Mouse (Mus musculus): Measurements from ENCODE around the gene Psenen. TPM values are rescaled to one million over a fixed set of nuclear protein-coding genes. Genes with fewer than 3 reads are reported as not detected.

Psenen gene
- total and polyA plus RNA-seq, 3 experiments: 123 to 190 (median 185) TPM

DNA sequence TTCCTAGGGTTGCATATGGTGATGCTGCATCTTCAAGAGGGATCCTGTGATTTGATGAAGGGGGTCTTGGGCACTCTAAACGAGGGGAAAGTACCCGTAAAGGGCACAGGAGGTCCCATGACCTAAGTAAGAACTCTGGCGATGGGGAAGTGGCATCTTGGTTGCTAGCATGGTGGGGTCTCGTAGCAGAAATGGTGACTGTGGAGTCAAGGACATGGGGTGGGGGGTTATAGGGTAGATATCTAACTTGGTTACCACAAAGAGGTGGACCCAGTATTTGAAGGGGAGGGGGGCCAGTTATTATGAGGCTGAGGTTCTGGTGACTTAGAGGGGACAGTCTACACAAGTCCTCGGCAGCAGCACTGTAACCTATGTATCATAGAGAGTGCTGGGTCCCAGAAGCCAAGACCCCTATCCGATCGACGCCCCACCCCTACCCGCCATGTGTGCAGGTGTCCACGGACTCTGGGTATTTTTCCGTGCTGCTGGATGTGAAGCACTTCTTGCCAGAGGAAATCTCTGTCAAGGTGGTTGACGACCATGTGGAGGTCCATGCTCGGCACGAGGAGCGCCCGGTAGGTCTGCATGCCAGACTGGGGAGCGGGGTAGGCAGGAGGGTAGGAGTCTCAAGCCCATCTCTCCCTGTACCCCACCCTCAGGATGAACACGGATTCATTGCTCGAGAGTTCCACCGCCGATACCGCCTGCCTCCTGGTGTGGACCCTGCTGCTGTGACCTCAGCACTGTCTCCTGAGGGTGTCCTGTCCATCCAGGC lies 9.4 kb downstream of the Psenen start:
- no peak for DNase-seq

GRCm38 (mm10) chr7:30553021-30553589 lies 10.3 kb downstream of the Psenen start:
- peak; percentile 87 for DNase-seq

GRCm38 (mm10) chr7:30552102-30553020 lies 11.1 kb downstream of the Psenen start, which contains the start of the genes Hspb6 and Proser3:
Hspb6 (plus strand) TSS chr7:30552178.
Proser3 (minus strand) TSS chr7:30552299.
- peak; percentile 98 for DNase-seq

GRCm38 (mm10) chr7:30551445-30552101 lies 11.9 kb downstream of the Psenen start:
- DNase-seq: no peak

GRCm38 (mm10) chr7:30550603-30551002 lies 12.8 kb downstream of the Psenen start:
- DNase-seq: no peak

DNA sequence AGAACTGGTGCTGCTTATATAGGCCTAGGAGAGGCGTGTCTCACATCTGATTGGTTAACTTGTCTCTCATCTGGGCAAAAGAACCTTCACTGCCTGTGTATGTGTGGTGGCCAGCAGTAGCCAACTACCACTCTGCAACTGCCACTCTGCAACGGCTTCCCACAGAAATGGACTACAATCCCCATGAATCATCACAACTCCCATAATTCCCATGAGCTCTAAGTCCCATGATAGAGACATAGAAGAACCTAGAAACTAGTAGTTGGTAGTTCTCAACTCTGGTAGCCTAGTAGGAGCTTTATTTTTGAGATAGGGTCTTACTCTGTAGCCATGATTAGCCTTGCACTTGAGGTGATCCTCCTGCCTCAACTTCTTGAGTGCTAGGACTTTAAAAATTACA lies 13.5 kb downstream of the Psenen start:
- DNase-seq: no peak

- no peak for DNase-seq
These were observed 19.1 kb downstream of the Psenen start for GRCm38 (mm10) chr7:30544327-30544726.

DNA sequence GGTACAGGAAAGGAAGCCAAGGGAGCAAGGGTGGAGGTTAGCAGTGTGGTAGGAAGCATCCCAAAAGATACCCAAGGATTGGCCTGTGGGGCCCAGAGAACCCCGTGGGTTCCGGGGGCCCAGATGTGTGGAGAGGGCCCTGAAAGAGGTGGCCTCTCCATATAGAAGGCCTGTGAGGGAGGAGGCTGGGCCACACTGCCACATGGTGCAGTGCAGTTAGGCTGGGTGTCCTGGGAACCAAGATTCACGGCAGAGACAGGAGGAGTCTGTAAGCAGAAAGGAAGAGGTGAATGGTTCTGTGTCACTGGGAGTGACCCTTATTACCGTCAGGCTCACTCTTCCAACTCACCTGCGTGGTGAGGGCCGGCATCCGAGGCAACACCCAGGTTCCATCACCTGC lies 22.9 kb downstream of the Psenen start:
- no peak for DNase-seq

GRCm38 (mm10) chr7:30534633-30535577 lies 28.5 kb downstream of the Psenen start, which contains the start of gene Arhgap33:
Arhgap33 (minus strand) TSS chr7:30535060.
- peak; percentile 97 for DNase-seq

DNA sequence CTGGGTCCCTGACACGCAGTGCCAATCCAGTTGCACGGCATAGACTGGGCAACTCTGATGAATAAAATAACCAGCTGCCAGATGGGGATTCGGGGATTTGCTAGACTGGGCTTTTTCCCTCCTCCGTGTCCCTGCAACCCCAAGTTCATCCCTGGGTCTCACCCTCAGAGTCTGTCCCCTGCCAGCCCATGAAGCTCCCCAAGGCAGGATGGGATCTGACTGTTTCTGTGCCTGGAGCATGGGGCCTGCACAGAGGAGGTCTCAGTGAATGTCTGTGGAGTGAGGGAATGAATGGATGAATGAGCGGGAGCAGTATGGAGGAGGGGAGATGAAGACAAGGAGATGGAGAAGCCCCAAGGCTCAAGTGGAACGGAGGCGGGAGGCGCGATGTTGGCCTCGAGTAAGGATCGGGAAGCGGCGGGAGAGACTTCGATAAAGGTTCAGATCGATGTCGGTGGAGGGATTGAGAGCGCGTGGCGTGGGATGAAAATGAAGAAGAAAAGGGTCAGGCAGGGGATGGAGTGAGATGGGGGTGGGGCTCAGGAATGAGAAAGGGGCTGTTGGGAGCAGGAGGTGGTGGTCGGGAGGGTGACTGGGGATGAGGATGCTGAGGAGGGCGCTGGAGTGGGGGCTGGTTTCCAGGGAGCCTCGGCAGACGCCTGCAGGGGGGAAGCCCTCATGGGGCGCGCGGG lies 29.3 kb downstream of the Psenen start:
- DNase-seq: no peak

- DNase-seq: no peak
These were observed 30.5 kb downstream of the Psenen start for GRCm38 (mm10) chr7:30532931-30533330.

GRCm38 (mm10) chr7:30531291-30531815 lies 32.1 kb downstream of the Psenen start:
- no peak for DNase-seq

DNA sequence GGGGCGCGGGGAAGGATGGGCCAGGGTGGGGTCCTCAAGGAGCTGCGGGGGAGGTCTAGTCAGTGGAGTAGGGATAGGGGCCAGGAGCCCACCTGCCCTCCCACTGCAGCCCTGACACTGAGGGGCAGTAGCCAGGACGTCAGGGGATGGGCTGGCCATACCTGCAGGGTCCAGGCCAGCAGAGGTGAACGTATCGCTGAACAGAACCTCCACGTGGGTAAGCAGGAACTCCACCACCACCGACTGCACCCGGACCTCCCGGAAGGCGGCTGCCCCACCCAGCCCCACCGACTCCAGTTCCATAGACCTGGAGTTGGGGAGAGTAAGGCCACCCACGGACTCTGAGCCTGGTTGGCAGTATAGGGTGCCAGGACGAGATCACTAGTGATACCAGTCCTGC lies 36.4 kb downstream of the Psenen start:
- DNase-seq: no peak

GRCm38 (mm10) chr7:30526399-30526798 lies 37.0 kb downstream of the Psenen start:
- no peak for DNase-seq

GRCm38 (mm10) chr7:30525954-30526353 lies 37.5 kb downstream of the Psenen start:
- no peak for DNase-seq

- DNase-seq: peak; percentile 33
These were observed 38.9 kb downstream of the Psenen start for GRCm38 (mm10) chr7:30524487-30524886.

GRCm38 (mm10) chr7:30522871-30523270 lies 40.6 kb downstream of the Psenen start:
- DNase-seq: no peak

DNA sequence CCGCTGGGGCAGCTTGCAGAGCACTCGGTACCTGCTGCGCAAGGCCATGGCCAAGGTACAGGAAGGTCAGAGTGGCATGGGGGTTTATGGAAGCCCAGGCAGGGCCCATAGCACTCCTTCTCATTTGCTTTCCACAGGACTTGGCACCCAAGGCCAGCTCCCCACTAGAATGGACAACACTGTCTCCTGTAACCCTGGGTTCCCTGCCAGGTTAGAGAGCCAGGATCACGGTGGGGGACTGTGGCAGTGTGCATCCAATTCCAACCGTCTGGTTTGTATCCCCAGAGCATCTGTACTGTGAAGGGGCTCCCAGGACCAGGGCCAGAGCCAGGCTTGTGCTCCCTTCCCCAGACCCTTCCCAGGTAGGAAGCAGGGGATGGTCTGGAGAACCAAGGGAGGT lies 42.6 kb downstream of the Psenen start:
- no peak for DNase-seq

GRCm38 (mm10) chr7:30520396-30520795 lies 43.0 kb downstream of the Psenen start:
- DNase-seq: no peak

DNA sequence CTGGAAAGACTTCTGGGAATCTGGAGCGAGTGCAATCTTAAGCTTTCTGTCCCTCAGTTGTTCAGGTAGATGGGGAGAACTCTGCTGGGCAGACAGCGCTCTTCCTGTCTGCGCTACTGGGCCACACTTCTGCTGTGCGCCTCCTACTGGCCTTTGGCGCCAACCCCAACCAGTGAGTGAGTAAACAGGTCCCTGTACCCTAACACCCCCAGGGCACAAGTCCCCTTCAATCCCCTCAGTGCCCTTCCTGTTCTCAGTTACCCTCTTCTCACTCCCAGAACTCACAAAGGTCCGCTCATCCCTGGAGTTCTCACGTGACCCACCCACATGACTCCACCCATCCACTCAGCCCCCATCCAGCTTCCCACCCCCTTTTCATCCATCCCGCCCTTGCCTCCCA lies 45.1 kb downstream of the Psenen start:
- DNase-seq: no peak
